Mouse (Mus musculus) midbrain, embryonic 11.5 days (tissue): ENCODE data around the gene Gm20075. TPM values are rescaled to one million over a fixed set of nuclear protein-coding genes. Genes with fewer than 3 reads are reported as not detected.
A peak's percentile ranks its signal among the peaks of the same experiment; 100 is the strongest.
"Not testable (repeated sequence)": the region's sequence is repeated elsewhere in the genome, so short reads cannot be mapped to it uniquely, and the experiment has no call there.

ENCODE experiments used
- ATAC-seq: fragments of 200-750 bp; cut with Nextera tagmentation; 2 replicates; pipeline ENCODE4 v1.8.0; 2017; ENCODE audit warnings: moderate TSS enrichment, moderate library complexity; ENCODE audit not compliant: low FRiP score
- DNase-seq: peaks from one replicate; pipeline ENCODE4 v3.0.0; 2015; ENCODE audit warnings: low spot score; ENCODE audit errors: missing footprints
- H3K27ac ChIP-seq: fragments of 300-500 bp; sonication (generic); 2 replicates; pipeline ENCODE4 v1.5.1; 2014; ENCODE audit warnings: low read depth, low read length
- H3K27me3 ChIP-seq: fragments of 300-500 bp; sonication (generic); 2 replicates; pipeline ENCODE4 v1.6.1; 2014; ENCODE audit warnings: mild to moderate bottlenecking, low read length, moderate library complexity, mixed read lengths; ENCODE audit not compliant: control insufficient read depth, insufficient read depth
- H3K36me3 ChIP-seq: fragments of 300-500 bp; sonication (generic); 2 replicates; pipeline ENCODE4 v1.6.1; 2014; ENCODE audit warnings: mild to moderate bottlenecking, low read length, moderate library complexity, mixed read lengths; ENCODE audit not compliant: control insufficient read depth, insufficient read depth
- H3K4me1 ChIP-seq: fragments of 300-500 bp; sonication (generic); 2 replicates; pipeline ENCODE4 v1.6.1; 2014; ENCODE audit warnings: low read length; ENCODE audit not compliant: control insufficient read depth, insufficient read depth
- H3K4me2 ChIP-seq: fragments of 300-500 bp; sonication (generic); 2 replicates; pipeline ENCODE4 v1.6.1; 2014; ENCODE audit warnings: mild to moderate bottlenecking, moderate library complexity
- H3K4me3 ChIP-seq: fragments of 300-500 bp; sonication (generic); 2 replicates; pipeline ENCODE4 v1.5.1; 2014; ENCODE audit warnings: low read depth, low read length
- H3K9ac ChIP-seq: fragments of 300-500 bp; sonication (generic); 2 replicates; pipeline ENCODE4 v1.6.1; 2014; ENCODE audit warnings: low read length
- H3K9me3 ChIP-seq: fragments of 300-500 bp; sonication (generic); 2 replicates; pipeline ENCODE4 v1.6.1; 2016; ENCODE audit warnings: low read length; ENCODE audit not compliant: control insufficient read depth
- WGBS: fragments of 180-500 bp; shearing (Covaris S2); extraction: QIAGEN DNeasy Blood & Tissue Kit; methylation state at CpG from one replicate; pipeline ENCODE4 v1.1.7; 2014; 5-methylcytosine and 5-hydroxymethylcytosine counted together
- polyA plus RNA-seq: library from polyadenylated mRNA; unstranded; fragments of >200 nt; fragmentation: Nextera tagmentation; extraction: Ambion mirVana; gene quantifications from 2 replicates; pipeline ENCODE4 v1.2.1, GENCODE M21; 2014

Gene Gm20075
- polyA plus RNA-seq = 41.8 and 43.8 TPM in 2 replicates

GRCm38 (mm10) chr13:96081276-96081675 is at the start of gene Gm20075:
Gm20075 (minus strand) TSS chr13:96081376.
- not testable (repeated sequence) for ATAC-seq, H3K4me1 ChIP-seq, H3K36me3 ChIP-seq, DNase-seq, H3K27me3 ChIP-seq, H3K4me3 ChIP-seq, H3K27ac ChIP-seq, H3K9me3 ChIP-seq, H3K4me2 ChIP-seq, H3K9ac ChIP-seq
- 91% methylated on average over 3 of the region's 3 CpGs for WGBS

- H3K27me3 ChIP-seq = peaks cover 45% of the 10 kb centered on the region
- no peaks in the 10 kb centered on the region for H3K9me3 ChIP-seq
- WGBS = 83% methylated on average over 3 of the region's 3 CpGs
- DNase-seq (peak; percentile 70), ATAC-seq (no peak)
- no peak overlapping the region for H3K27ac ChIP-seq
- peaks cover 12% of the 10 kb centered on the region for H3K4me1 ChIP-seq
- H3K36me3 ChIP-seq = no peaks in the 10 kb centered on the region
- no peak overlapping the region for H3K4me2 ChIP-seq
- H3K4me3 ChIP-seq = no peak overlapping the region
- no peak overlapping the region for H3K9ac ChIP-seq
Observed at GRCm38 (mm10) chr13:96129081-96129480, 47.9 kb upstream of the Gm20075 start.

GRCm38 (mm10) chr13:96126669-96127068 is 45.5 kb upstream of the Gm20075 start:
- Histone ChIP-seq H3K4me3 (no peak overlapping the region), H3K27ac (no peak overlapping the region), H3K27me3 (peaks cover 27% of the 10 kb centered on the region), H3K4me2 (no peak overlapping the region), H3K9me3 (no peaks in the 10 kb centered on the region), H3K9ac (no peak overlapping the region), H3K4me1 (peaks cover 9% of the 10 kb centered on the region), H3K36me3 (no peaks in the 10 kb centered on the region)
- 82% methylated on average over 6 of the region's 6 CpGs for WGBS
- ATAC-seq (no peak), DNase-seq (no peak)

DNA sequence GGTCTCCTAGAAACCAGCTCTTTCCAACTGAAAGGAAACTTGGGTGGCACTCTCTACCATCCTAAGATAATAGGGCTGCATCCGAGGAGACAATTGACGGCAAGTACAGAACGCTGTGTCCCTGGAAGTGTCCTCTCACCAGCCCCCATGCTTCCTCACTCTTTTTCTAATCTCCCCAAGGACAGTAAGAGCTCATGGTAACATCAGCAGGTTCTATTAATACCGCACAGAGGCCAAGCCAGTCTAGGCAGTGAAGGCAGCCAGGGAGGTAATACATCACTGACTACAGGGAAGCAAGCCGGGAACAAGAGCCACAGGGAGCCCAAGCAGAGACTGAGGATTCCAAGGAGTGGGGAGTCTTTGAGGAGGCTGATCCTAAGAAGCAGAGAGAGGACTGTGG is 43.8 kb upstream of the Gm20075 start:
- WGBS = 68% methylated on average over 5 of the region's 5 CpGs

DNA sequence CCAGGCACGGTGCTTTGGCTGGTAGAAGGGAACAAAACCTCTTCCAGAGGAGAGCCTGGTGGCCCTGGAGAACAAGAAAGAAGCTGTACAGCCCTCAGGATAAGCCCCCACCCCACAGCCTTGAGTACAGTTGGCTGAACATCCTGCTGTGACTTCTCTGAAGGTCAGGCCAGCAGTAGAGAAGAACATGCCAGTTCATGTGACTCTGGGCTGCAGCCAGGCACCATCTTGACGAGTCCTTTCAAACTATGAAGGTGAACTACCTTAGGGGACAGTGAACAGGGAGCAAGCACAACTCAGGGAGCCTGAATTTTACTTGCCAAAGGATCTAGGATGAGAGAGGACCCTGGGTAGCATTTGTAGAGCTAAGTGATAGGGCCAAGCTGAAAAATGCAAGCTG is 31.5 kb upstream of the Gm20075 start:
- peak; percentile 59 for DNase-seq
- WGBS = 82% methylated on average over 2 of the region's 2 CpGs
- H3K4me3 ChIP-seq = no peak overlapping the region
- no peaks in the 10 kb centered on the region for H3K4me1 ChIP-seq
- no peak overlapping the region for H3K27ac ChIP-seq
- no peaks in the 10 kb centered on the region for H3K27me3 ChIP-seq
- H3K9me3 ChIP-seq = no peaks in the 10 kb centered on the region
- no peaks in the 10 kb centered on the region for H3K36me3 ChIP-seq
- no peak overlapping the region for H3K9ac ChIP-seq
- ATAC-seq = no peak
- H3K4me2 ChIP-seq = no peak overlapping the region

More for the DNA sequence above, 43.8 kb upstream of the Gm20075 start:
- H3K9ac ChIP-seq = no peak overlapping the region
- H3K4me2 ChIP-seq = no peak overlapping the region
- no peaks in the 10 kb centered on the region for H3K36me3 ChIP-seq
- DNase-seq = no peak
- no peak for ATAC-seq
- H3K4me3 ChIP-seq = no peak overlapping the region
- H3K27me3 ChIP-seq = peaks cover 11% of the 10 kb centered on the region
- H3K9me3 ChIP-seq = no peaks in the 10 kb centered on the region
- H3K27ac ChIP-seq = no peak overlapping the region
- H3K4me1 ChIP-seq = no peaks in the 10 kb centered on the region

DNA sequence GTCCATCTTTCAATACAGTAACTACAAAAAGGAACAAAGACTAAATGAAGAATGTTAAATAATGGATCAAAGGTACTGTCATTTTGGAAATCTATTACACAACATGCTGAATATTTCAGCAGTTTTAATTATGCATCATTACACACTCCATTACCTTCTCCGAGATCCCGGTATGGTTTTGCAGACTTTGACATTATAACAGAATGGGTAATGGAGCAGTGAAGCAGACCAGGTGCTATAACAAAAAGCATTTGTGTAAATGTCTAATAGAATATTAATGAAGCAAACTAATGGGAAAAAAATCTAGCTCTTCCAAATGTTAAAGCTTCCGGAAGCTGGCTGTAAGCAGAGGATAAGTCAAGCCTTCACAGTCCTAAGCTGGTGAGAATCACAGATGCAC is 29.6 kb upstream of the Gm20075 start:
- H3K36me3 ChIP-seq = no peaks in the 10 kb centered on the region
- DNase-seq = no peak
- no peaks in the 10 kb centered on the region for H3K27me3 ChIP-seq
- ATAC-seq = no peak
- no peak overlapping the region for H3K4me2 ChIP-seq
- no peak overlapping the region for H3K9ac ChIP-seq
- H3K9me3 ChIP-seq = no peaks in the 10 kb centered on the region
- H3K4me1 ChIP-seq = no peaks in the 10 kb centered on the region
- WGBS = 72% methylated on average over 3 of the region's 3 CpGs
- H3K4me3 ChIP-seq = no peak overlapping the region
- H3K27ac ChIP-seq = no peak overlapping the region

DNA sequence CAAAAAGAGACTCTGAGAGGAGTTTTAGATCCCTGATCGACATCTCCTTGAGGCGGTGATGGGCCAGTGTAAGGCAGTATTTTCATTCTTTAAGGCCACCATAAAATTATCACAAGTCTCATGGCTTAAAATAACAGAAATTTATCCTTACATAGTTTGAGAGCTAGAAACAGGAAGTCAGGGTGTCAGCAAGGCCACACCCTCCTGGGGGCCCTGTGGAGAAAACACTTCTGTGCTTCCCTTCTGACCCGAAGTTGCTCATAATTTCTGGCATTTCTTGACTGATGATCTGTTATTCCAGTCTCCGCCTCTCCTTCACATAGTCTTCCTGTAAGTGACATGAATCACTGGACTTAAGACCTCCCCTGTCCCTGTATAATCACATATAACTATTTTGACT is 25.2 kb upstream of the Gm20075 start:
- H3K36me3 ChIP-seq = no peaks in the 10 kb centered on the region
- 91% methylated on average over 4 of the region's 4 CpGs for WGBS
- H3K27me3 ChIP-seq = no peaks in the 10 kb centered on the region
- ATAC-seq = no peak
- DNase-seq = no peak
- no peaks in the 10 kb centered on the region for H3K9me3 ChIP-seq
- no peaks in the 10 kb centered on the region for H3K4me1 ChIP-seq
- H3K9ac ChIP-seq = no peak overlapping the region
- H3K4me3 ChIP-seq = no peak overlapping the region
- no peak overlapping the region for H3K4me2 ChIP-seq
- H3K27ac ChIP-seq = no peak overlapping the region

DNA sequence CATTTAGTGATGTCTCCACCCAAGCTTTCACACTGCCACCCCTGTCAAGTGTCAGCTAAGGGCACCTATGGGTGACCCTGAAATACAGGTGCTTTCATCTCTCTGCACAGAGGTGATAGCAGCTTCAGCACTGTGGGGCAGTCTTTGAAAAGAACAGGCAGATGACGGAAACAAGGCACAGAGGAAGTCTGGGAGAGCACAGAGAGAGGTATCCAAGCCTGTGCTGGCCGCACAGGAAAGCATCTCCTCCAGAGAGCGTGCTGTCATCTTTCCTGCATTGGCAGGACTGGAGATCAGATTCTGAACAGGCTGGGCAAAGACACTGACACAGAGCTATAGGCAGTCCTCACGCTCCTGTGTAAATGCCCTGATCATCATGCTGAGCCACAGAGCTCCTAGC is 9.8 kb upstream of the Gm20075 start:
- no peak overlapping the region for H3K4me3 ChIP-seq
- H3K27ac ChIP-seq = no peak overlapping the region
- no peaks in the 10 kb centered on the region for H3K27me3 ChIP-seq
- H3K4me1 ChIP-seq = no peaks in the 10 kb centered on the region
- WGBS = 73% methylated on average over 4 of the region's 4 CpGs
- ATAC-seq (no peak), DNase-seq (peak; percentile 53)
- H3K9me3 ChIP-seq = no peaks in the 10 kb centered on the region
- no peaks in the 10 kb centered on the region for H3K36me3 ChIP-seq
- H3K4me2 ChIP-seq = no peak overlapping the region
- H3K9ac ChIP-seq = no peak overlapping the region

DNA sequence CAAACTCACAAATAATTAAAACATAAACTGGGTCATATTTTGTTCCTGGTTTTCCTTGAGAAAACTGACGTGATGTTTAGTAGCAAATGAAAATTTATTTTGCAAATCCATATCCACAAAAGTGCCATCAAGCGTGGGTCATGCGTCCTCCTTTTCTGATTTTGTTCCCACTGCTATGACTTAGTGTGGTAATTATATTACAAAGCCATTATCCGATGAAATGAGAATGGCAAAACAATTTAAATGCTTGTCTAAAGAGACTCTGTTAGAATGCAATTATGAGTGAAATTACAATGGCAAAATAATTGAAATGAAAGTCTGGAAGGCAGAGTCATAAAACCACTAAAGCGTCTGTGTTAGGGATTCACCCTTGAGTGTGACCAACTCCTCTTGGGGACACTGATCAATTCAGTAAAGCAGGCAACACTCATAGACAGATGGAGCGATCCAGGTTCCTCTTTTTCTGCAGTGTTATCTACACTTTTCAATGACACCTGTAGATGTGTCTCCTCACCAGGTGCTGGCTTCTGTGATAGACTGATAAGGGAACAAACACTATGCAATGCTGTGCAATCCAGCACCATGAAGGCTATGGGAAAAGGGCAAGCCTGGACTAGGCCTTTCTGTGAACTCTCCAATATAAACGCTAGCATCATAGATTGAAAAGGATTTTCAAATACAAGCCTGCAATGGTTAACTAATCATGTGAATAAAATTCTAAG is 4.6 kb upstream of the Gm20075 start:
- DNase-seq (no peak), ATAC-seq (no peak)
- Histone ChIP-seq H3K4me1 (no peaks in the 10 kb centered on the region), H3K4me3 (no peak overlapping the region), H3K27ac (no peak overlapping the region), H3K4me2 (no peak overlapping the region), H3K27me3 (no peaks in the 10 kb centered on the region), H3K9ac (no peak overlapping the region), H3K36me3 (no peaks in the 10 kb centered on the region), H3K9me3 (no peaks in the 10 kb centered on the region)
- WGBS = 88% methylated on average over 7 of the region's 7 CpGs
